Mouse (Mus musculus) limb, embryonic 11.5 days (tissue): ENCODE results near the gene Rbms3. TPM values are rescaled to one million over a fixed set of nuclear protein-coding genes. Genes with fewer than 3 reads are reported as not detected.

Experiments
- ATAC-seq: fragments of 200-750 bp; cut with Nextera tagmentation; 2 replicates; pipeline ENCODE4 v1.8.0; 2017; ENCODE audit warnings: low read depth; ENCODE audit not compliant: insufficient number of reproducible peaks, low FRiP score, low TSS enrichment
- DNase-seq: peaks from one replicate; pipeline ENCODE4 v3.0.0-alpha.2; 2015; ENCODE audit warnings: low spot score
- H3K27ac ChIP-seq: fragments of 300-500 bp; sonication (generic); replicated peaks from 2 replicates; pipeline ENCODE4 v1.5.1; 2014; ENCODE audit warnings: low read depth, mild to moderate bottlenecking, low read length
- H3K27me3 ChIP-seq: fragments of 300-500 bp; sonication (generic); 2 replicates; pipeline ENCODE4 v1.6.1; 2014; ENCODE audit warnings: mild to moderate bottlenecking, low read length, mixed read lengths; ENCODE audit not compliant: control insufficient read depth, insufficient read depth
- H3K36me3 ChIP-seq: fragments of 300-500 bp; sonication (generic); 2 replicates; pipeline ENCODE4 v1.6.1; 2014; ENCODE audit warnings: mild to moderate bottlenecking, low read length, moderate library complexity, mixed read lengths; ENCODE audit not compliant: control insufficient read depth, insufficient read depth
- H3K4me1 ChIP-seq: fragments of 300-500 bp; sonication (generic); 2 replicates; pipeline ENCODE4 v1.6.1; 2014; ENCODE audit warnings: low read length, mixed read lengths; ENCODE audit not compliant: control insufficient read depth, insufficient read depth
- H3K4me2 ChIP-seq: fragments of 300-500 bp; sonication (generic); 2 replicates; pipeline ENCODE4 v1.6.1; 2014; ENCODE audit warnings: low read depth, mild to moderate bottlenecking, moderate library complexity; ENCODE audit not compliant: severe bottlenecking
- H3K4me3 ChIP-seq: fragments of 300-500 bp; sonication (generic); 2 replicates; pipeline ENCODE4 v1.5.1; 2014; ENCODE audit warnings: low read depth, low read length
- H3K9ac ChIP-seq: fragments of 300-500 bp; sonication (generic); 2 replicates; pipeline ENCODE4 v1.6.1; 2014; ENCODE audit warnings: mild to moderate bottlenecking, low read length
- H3K9me3 ChIP-seq: fragments of 300-500 bp; sonication (generic); 2 replicates; pipeline ENCODE4 v1.6.1; 2016; ENCODE audit warnings: low read length; ENCODE audit not compliant: control insufficient read depth
- WGBS: fragments of 180-500 bp; shearing (Covaris S2); extraction: QIAGEN DNeasy Blood & Tissue Kit; methylation state at CpG from one replicate; pipeline ENCODE4 v1.1.7; 2014; 5-methylcytosine and 5-hydroxymethylcytosine counted together
- polyA plus RNA-seq: library from polyadenylated mRNA; unstranded; fragments of >200 nt; fragmentation: Nextera tagmentation; extraction: Ambion mirVana; gene quantifications from 2 replicates; pipeline ENCODE4 v1.2.1, GENCODE M21; 2014

Rbms3 gene
- polyA plus RNA-seq, 1 experiment from 2014 or later: 51.9 TPM

GRCm38 (mm10) chr9:116941116-116941515 is 688.6 kb downstream of the Rbms3 start:
- H3K4me1 ChIP-seq: peaks cover 14% of the 10 kb centered on the region
- H3K9ac ChIP-seq: no peak overlapping the region
- H3K4me2 ChIP-seq: no peak overlapping the region
- ATAC-seq (no peak), DNase-seq (no peak)
- no peaks in the 10 kb centered on the region for H3K36me3 ChIP-seq
- H3K4me3 ChIP-seq: no peak overlapping the region
- no peaks in the 10 kb centered on the region for H3K27me3 ChIP-seq
- H3K27ac ChIP-seq: no peak overlapping the region
- 72% methylated on average over 4 of the region's 4 CpGs for WGBS
- H3K9me3 ChIP-seq: no peaks in the 10 kb centered on the region

GRCm38 (mm10) chr9:116940693-116941092 is 689.0 kb downstream of the Rbms3 start:
- no peak for ATAC-seq
- WGBS: 81% methylated on average over 8 of the region's 8 CpGs

GRCm38 (mm10) chr9:116928338-116928737 is 701.4 kb downstream of the Rbms3 start:
- H3K4me3 ChIP-seq: no peak overlapping the region
- H3K9me3 ChIP-seq: no peaks in the 10 kb centered on the region
- WGBS: 20% methylated on average over 10 of the region's 10 CpGs
- H3K4me2 ChIP-seq: no peak overlapping the region
- H3K27ac ChIP-seq: no peak overlapping the region
- no peaks in the 10 kb centered on the region; the same call in 1 of the 2 replicates for H3K4me1 ChIP-seq
- no peak overlapping the region for H3K9ac ChIP-seq
- H3K27me3 ChIP-seq: no peaks in the 10 kb centered on the region
- ATAC-seq (no peak), DNase-seq (peak; percentile 36)
- H3K36me3 ChIP-seq: no peaks in the 10 kb centered on the region

More at GRCm38 (mm10) chr9:116940693-116941092, 689.0 kb downstream of the Rbms3 start:
- Histone ChIP-seq H3K27ac (no peak overlapping the region), H3K4me1 (peaks cover 14% of the 10 kb centered on the region), H3K36me3 (no peaks in the 10 kb centered on the region), H3K9me3 (no peaks in the 10 kb centered on the region), H3K27me3 (no peaks in the 10 kb centered on the region), H3K4me2 (no peak overlapping the region), H3K4me3 (no peak overlapping the region), H3K9ac (no peak overlapping the region)
- no peak for DNase-seq

- no peak for ATAC-seq
- Histone ChIP-seq H3K4me1 (peaks cover 11% of the 10 kb centered on the region), H3K4me3 (no peak overlapping the region), H3K4me2 (no peak overlapping the region), H3K36me3 (no peaks in the 10 kb centered on the region), H3K27me3 (no peaks in the 10 kb centered on the region), H3K27ac (no peak overlapping the region; the same call in 1 of the 2 replicates), H3K9ac (no peak overlapping the region), H3K9me3 (no peaks in the 10 kb centered on the region)
- peak; percentile 46 for DNase-seq
- 22% methylated on average over 8 of the region's 8 CpGs for WGBS
Measured at GRCm38 (mm10) chr9:116923151-116923550, 706.6 kb downstream of the Rbms3 start.

- no peak for ATAC-seq
- Histone ChIP-seq H3K9me3 (no peaks in the 10 kb centered on the region), H3K4me3 (no peak overlapping the region), H3K4me2 (no peak overlapping the region), H3K27ac (no peak overlapping the region; the same call in 1 of the 2 replicates), H3K36me3 (no peaks in the 10 kb centered on the region), H3K27me3 (no peaks in the 10 kb centered on the region), H3K4me1 (peaks cover 11% of the 10 kb centered on the region), H3K9ac (no peak overlapping the region)
- DNase-seq: peak; percentile 38
- whole genome bisulfite sequencing: 57% methylated on average over 3 of the region's 3 CpGs
Measured at GRCm38 (mm10) chr9:116922561-116922960, 707.2 kb downstream of the Rbms3 start.

GRCm38 (mm10) chr9:116919441-116920019 is 710.2 kb downstream of the Rbms3 start:
- Histone ChIP-seq H3K4me2 (no peak overlapping the region), H3K4me3 (no peak overlapping the region), H3K9ac (no peak overlapping the region), H3K27me3 (no peaks in the 10 kb centered on the region), H3K9me3 (no peaks in the 10 kb centered on the region), H3K27ac (no peak overlapping the region), H3K36me3 (no peaks in the 10 kb centered on the region), H3K4me1 (peaks cover 11% of the 10 kb centered on the region)
- no peak for DNase-seq
- ATAC-seq: no peak
- WGBS: 37% methylated on average over 12 of the region's 12 CpGs

GRCm38 (mm10) chr9:116912493-116912847 is 717.2 kb downstream of the Rbms3 start:
- Histone ChIP-seq H3K27me3 (no peaks in the 10 kb centered on the region), H3K9me3 (no peaks in the 10 kb centered on the region), H3K36me3 (no peaks in the 10 kb centered on the region), H3K4me1 (peaks cover 9% of the 10 kb centered on the region; the same call in 1 of the 2 replicates), H3K4me3 (no peak overlapping the region), H3K4me2 (no peak overlapping the region), H3K27ac (no peak overlapping the region; the same call in 1 of the 2 replicates), H3K9ac (no peak overlapping the region)
- no peak for ATAC-seq
- DNase-seq: no peak
- WGBS: 36% methylated on average over 3 of the region's 3 CpGs

- no peak for ATAC-seq
- peaks cover 9% of the 10 kb centered on the region; the same call in 1 of the 2 replicates for H3K4me1 ChIP-seq
- H3K9me3 ChIP-seq: no peaks in the 10 kb centered on the region
- H3K27ac ChIP-seq: no peak overlapping the region
- H3K4me3 ChIP-seq: no peak overlapping the region
- no peaks in the 10 kb centered on the region for H3K27me3 ChIP-seq
- H3K36me3 ChIP-seq: no peaks in the 10 kb centered on the region
- no peak overlapping the region for H3K4me2 ChIP-seq
- no peak overlapping the region for H3K9ac ChIP-seq
- 16% methylated on average over 2 of the region's 2 CpGs for WGBS
- no peak for DNase-seq
Measured at GRCm38 (mm10) chr9:116911781-116912492, 717.8 kb downstream of the Rbms3 start.
